Mouse (Mus musculus) embryonic facial prominence, embryonic 12.5 days (tissue): ENCODE data around the gene Gm28305. TPM values are rescaled to one million over a fixed set of nuclear protein-coding genes. Genes with fewer than 3 reads are reported as not detected.
A peak's percentile ranks its signal among the peaks of the same experiment; 100 is the strongest.

Experiments used
- ATAC-seq: fragments of 200-750 bp; cut with Nextera tagmentation; 2 replicates; pipeline ENCODE4 v1.8.0; 2017; ENCODE audit not compliant: insufficient number of reproducible peaks, insufficient read depth, low FRiP score, low TSS enrichment
- H3K27ac ChIP-seq: fragments of 300-500 bp; sonication (generic); 2 replicates; pipeline ENCODE4 v1.5.1; 2016; ENCODE audit warnings: mild to moderate bottlenecking
- H3K27me3 ChIP-seq: fragments of 300-500 bp; sonication (generic); 2 replicates; pipeline ENCODE4 v1.6.1; 2016; ENCODE audit warnings: mild to moderate bottlenecking, moderate library complexity
- H3K36me3 ChIP-seq: fragments of 300-500 bp; sonication (generic); 2 replicates; pipeline ENCODE4 v1.6.1; 2016; ENCODE audit warnings: mild to moderate bottlenecking
- H3K4me1 ChIP-seq: fragments of 300-500 bp; sonication (generic); 2 replicates; pipeline ENCODE4 v1.6.1; 2016
- H3K4me2 ChIP-seq: fragments of 300-500 bp; sonication (generic); replicated peaks from 2 replicates; pipeline ENCODE4 v1.6.1; 2016; ENCODE audit warnings: mild to moderate bottlenecking, moderate library complexity
- H3K4me3 ChIP-seq: fragments of 300-500 bp; sonication (generic); 2 replicates; pipeline ENCODE4 v1.5.1; 2016; ENCODE audit warnings: mild to moderate bottlenecking
- H3K9ac ChIP-seq: fragments of 300-500 bp; sonication (generic); 2 replicates; pipeline ENCODE4 v1.6.1; 2016; ENCODE audit warnings: mild to moderate bottlenecking, moderate library complexity
- H3K9me3 ChIP-seq: fragments of 300-500 bp; sonication (generic); 2 replicates; pipeline ENCODE4 v1.6.1; 2016; ENCODE audit warnings: mild to moderate bottlenecking, moderate library complexity
- WGBS: fragments of 180-500 bp; shearing (Covaris S2); methylation state at CpG from one replicate; pipeline ENCODE4 v1.1.7; 2016; 5-methylcytosine and 5-hydroxymethylcytosine counted together
- polyA plus RNA-seq: library from polyadenylated mRNA; unstranded; fragments of >200 nt; fragmentation: Nextera tagmentation; extraction: Ambion mirVana; gene quantifications from 2 replicates; pipeline ENCODE4 v1.2.1, GENCODE M21; 2016

Gm28305 gene
- polyA plus RNA-seq, 1 experiment from 2014 or later = not detected

GRCm38 (mm10) chr9:104102301-104102700 lies 61.8 kb downstream of the Gm28305 start:
- no peaks in the 10 kb centered on the region for H3K27me3 ChIP-seq
- H3K4me1 ChIP-seq = no peaks in the 10 kb centered on the region
- no peak for ATAC-seq
- H3K4me3 ChIP-seq = no peak overlapping the region
- H3K27ac ChIP-seq = no peak overlapping the region
- no peaks in the 10 kb centered on the region for H3K9me3 ChIP-seq
- H3K9ac ChIP-seq = no peak overlapping the region
- WGBS = 29% methylated on average over 6 of the region's 6 CpGs
- no peak overlapping the region for H3K4me2 ChIP-seq
- H3K36me3 ChIP-seq = no peaks in the 10 kb centered on the region

GRCm38 (mm10) chr9:104102901-104103300 lies 62.4 kb downstream of the Gm28305 start:
- Histone ChIP-seq H3K9me3 (no peaks in the 10 kb centered on the region), H3K4me3 (no peak overlapping the region), H3K4me2 (no peak overlapping the region), H3K27me3 (no peaks in the 10 kb centered on the region), H3K36me3 (no peaks in the 10 kb centered on the region), H3K4me1 (no peaks in the 10 kb centered on the region), H3K27ac (no peak overlapping the region), H3K9ac (no peak overlapping the region)
- ATAC-seq = no peak
- 33% methylated on average over 2 of the region's 2 CpGs for WGBS

GRCm38 (mm10) chr9:104104986-104105385 lies 64.5 kb downstream of the Gm28305 start:
- Histone ChIP-seq H3K4me3 (no peak overlapping the region), H3K36me3 (no peaks in the 10 kb centered on the region), H3K4me1 (0 out of 2 replicates have a peak, but pooled peaks cover 6% of the 10 kb centered on the region), H3K9ac (no peak overlapping the region), H3K27ac (no peak overlapping the region), H3K9me3 (no peaks in the 10 kb centered on the region), H3K27me3 (no peaks in the 10 kb centered on the region), H3K4me2 (no peak overlapping the region)
- 87% methylated on average over 2 of the region's 2 CpGs for WGBS
- ATAC-seq = no peak

- Histone ChIP-seq H3K9ac (no peak overlapping the region), H3K36me3 (no peaks in the 10 kb centered on the region), H3K9me3 (peaks cover 2% of the 10 kb centered on the region; the same call in 1 of the 2 replicates), H3K4me1 (0 out of 2 replicates have a peak, but pooled peaks cover 6% of the 10 kb centered on the region), H3K27ac (no peak overlapping the region), H3K4me3 (no peak overlapping the region), H3K4me2 (no peak overlapping the region), H3K27me3 (no peaks in the 10 kb centered on the region)
- WGBS = 83% methylated on average over 9 of the region's 9 CpGs
- no peak for ATAC-seq
These were observed 66.5 kb downstream of the Gm28305 start for GRCm38 (mm10) chr9:104106930-104107329.

GRCm38 (mm10) chr9:104107482-104107881 lies 67.0 kb downstream of the Gm28305 start:
- no peak for ATAC-seq
- WGBS = 75% methylated on average over 6 of the region's 6 CpGs
- H3K4me1 ChIP-seq = 0 out of 2 replicates have a peak, but pooled peaks cover 6% of the 10 kb centered on the region

GRCm38 (mm10) chr9:104108571-104109143 lies 68.2 kb downstream of the Gm28305 start:
- Histone ChIP-seq H3K4me1 (0 out of 2 replicates have a peak, but pooled peaks cover 6% of the 10 kb centered on the region), H3K4me2 (no peak overlapping the region), H3K9ac (no peak overlapping the region), H3K27ac (0 out of 2 replicates have a peak overlapping the region, but pooled peaks have one; percentile 60), H3K27me3 (no peaks in the 10 kb centered on the region), H3K4me3 (no peak overlapping the region), H3K36me3 (no peaks in the 10 kb centered on the region), H3K9me3 (peaks cover 5% of the 10 kb centered on the region; the same call in 1 of the 2 replicates)
- WGBS = 56% methylated on average over 2 of the region's 2 CpGs
- ATAC-seq = no peak

More at GRCm38 (mm10) chr9:104107482-104107881, 67.0 kb downstream of the Gm28305 start:
- no peak overlapping the region for H3K4me2 ChIP-seq
- no peaks in the 10 kb centered on the region for H3K36me3 ChIP-seq
- H3K27me3 ChIP-seq = no peaks in the 10 kb centered on the region
- H3K9me3 ChIP-seq = peaks cover 5% of the 10 kb centered on the region; the same call in 1 of the 2 replicates
- H3K9ac ChIP-seq = no peak overlapping the region
- no peak overlapping the region for H3K27ac ChIP-seq
- H3K4me3 ChIP-seq = no peak overlapping the region

- H3K4me1 ChIP-seq = 0 out of 2 replicates have a peak, but pooled peaks cover 6% of the 10 kb centered on the region
- no peak for ATAC-seq
- no peak overlapping the region for H3K4me2 ChIP-seq
- no peaks in the 10 kb centered on the region for H3K27me3 ChIP-seq
- no peaks in the 10 kb centered on the region for H3K36me3 ChIP-seq
- 0 out of 2 replicates have a peak overlapping the region, but pooled peaks have one; percentile 60 for H3K27ac ChIP-seq
- no peak overlapping the region for H3K4me3 ChIP-seq
- WGBS = 74% methylated on average over 5 of the region's 5 CpGs
- H3K9me3 ChIP-seq = peaks cover 5% of the 10 kb centered on the region; the same call in 1 of the 2 replicates
- H3K9ac ChIP-seq = no peak overlapping the region
These were observed 68.7 kb downstream of the Gm28305 start for GRCm38 (mm10) chr9:104109151-104109550.

GRCm38 (mm10) chr9:104123101-104123500 lies 82.6 kb downstream of the Gm28305 start:
- ATAC-seq = no peak
- Histone ChIP-seq H3K27me3 (no peaks in the 10 kb centered on the region), H3K4me2 (no peak overlapping the region), H3K27ac (peak overlapping the region; percentile 24; the same call in 1 of the 2 replicates), H3K4me1 (peaks cover 6% of the 10 kb centered on the region), H3K9ac (no peak overlapping the region), H3K4me3 (no peak overlapping the region), H3K9me3 (no peaks in the 10 kb centered on the region), H3K36me3 (no peaks in the 10 kb centered on the region)
- 61% methylated on average over 5 of the region's 5 CpGs for WGBS

GRCm38 (mm10) chr9:104123622-104124021 lies 83.2 kb downstream of the Gm28305 start:
- Histone ChIP-seq H3K4me3 (no peak overlapping the region), H3K36me3 (no peaks in the 10 kb centered on the region), H3K27me3 (no peaks in the 10 kb centered on the region), H3K9me3 (no peaks in the 10 kb centered on the region), H3K27ac (0 out of 2 replicates have a peak overlapping the region, but pooled peaks have one; percentile 24), H3K9ac (no peak overlapping the region), H3K4me2 (no peak overlapping the region), H3K4me1 (peaks cover 1% of the 10 kb centered on the region)
- no peak for ATAC-seq
- WGBS = 42% methylated on average over 5 of the region's 5 CpGs

Other genes starting within 250 kb of the Gm28305 start
- 8.9 and 9.1 TPM in 2 replicates for gene Nphp3, start 38.1 kb upstream of the Gm28305 start, polyA plus RNA-seq
- gene Uba5, start 22.5 kb downstream of the Gm28305 start, polyA plus RNA-seq = 64.9 and 73.4 TPM in 2 replicates
- gene Acad11, start 22.7 kb downstream of the Gm28305 start, polyA plus RNA-seq = 8.8 and 9.9 TPM in 2 replicates
- 0.62 and 0.82 TPM in 2 replicates for gene Ackr4, start 86.3 kb downstream of the Gm28305 start, polyA plus RNA-seq
- gene Dnajc13, start 222.3 kb downstream of the Gm28305 start, polyA plus RNA-seq = 23.4 and 26.1 TPM in 2 replicates